Mouse (Mus musculus): ENCODE data around the gene Fmo5. TPM values are rescaled to one million over a fixed set of nuclear protein-coding genes. Genes with fewer than 3 reads are reported as not detected.

Gene Fmo5
- 3.0 and 3.2 TPM in 2 replicates for polyA plus RNA-seq (2015; fragmentation: Nextera tagmentation; extraction: Ambion mirVana)

DNA sequence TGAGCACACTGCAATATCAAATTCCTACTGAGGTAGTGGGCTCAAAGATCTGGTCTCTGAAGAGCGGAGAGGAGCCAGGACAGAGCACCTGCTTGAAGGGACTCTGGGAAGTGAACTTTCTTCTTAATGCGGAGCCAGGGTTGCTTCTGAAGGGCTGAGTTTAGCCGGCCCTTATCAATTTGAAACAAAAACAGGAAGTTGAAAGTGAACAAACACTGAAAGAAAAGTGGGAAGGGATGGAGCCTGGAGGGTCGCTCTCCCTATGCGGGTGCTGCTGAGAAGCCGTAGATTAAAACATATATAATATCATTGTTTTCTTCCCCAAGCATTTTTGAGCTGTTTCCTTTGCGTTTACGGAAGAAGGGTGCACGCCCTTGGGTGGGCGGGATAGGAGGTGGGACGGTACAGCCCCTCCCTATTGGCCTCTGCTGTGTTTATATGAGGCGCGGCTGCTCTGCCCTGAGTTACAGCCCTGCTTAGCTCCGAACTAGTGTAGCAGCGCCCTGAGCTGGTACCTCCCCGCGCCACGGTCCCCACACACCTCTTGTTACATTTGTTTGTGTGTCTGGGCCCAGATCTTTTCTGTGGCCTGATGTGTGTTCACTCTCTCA is at the start of gene Fmo5:
Fmo5 (plus strand) TSS at position 414 of the 611 bp plus-strand sequence.
- Histone ChIP-seq H3K9me3 (no peaks in the 10 kb centered on the region), H3K4me2 (peak within 1 kb of the TSS; percentile 69), H3K9ac (peak within 1 kb of the TSS; percentile 2), H3K36me3 (no peaks in the 10 kb centered on the region), H3K4me3 (peak within 1 kb of the TSS; percentile 42), H3K27ac (no peak within 1 kb of the TSS), H3K27me3 (no peaks in the 10 kb centered on the region), H3K4me1 (peaks cover 5% of the 10 kb centered on the region; the same call in 1 of the 2 replicates)
- ATAC-seq (ENCODE audit: borderline replicate concordance, extremely low read depth, low FRiP score, low TSS enrichment) = peak; percentile 96
- WGBS = 1% methylated on average over 18 of the region's 18 CpGs

DNA sequence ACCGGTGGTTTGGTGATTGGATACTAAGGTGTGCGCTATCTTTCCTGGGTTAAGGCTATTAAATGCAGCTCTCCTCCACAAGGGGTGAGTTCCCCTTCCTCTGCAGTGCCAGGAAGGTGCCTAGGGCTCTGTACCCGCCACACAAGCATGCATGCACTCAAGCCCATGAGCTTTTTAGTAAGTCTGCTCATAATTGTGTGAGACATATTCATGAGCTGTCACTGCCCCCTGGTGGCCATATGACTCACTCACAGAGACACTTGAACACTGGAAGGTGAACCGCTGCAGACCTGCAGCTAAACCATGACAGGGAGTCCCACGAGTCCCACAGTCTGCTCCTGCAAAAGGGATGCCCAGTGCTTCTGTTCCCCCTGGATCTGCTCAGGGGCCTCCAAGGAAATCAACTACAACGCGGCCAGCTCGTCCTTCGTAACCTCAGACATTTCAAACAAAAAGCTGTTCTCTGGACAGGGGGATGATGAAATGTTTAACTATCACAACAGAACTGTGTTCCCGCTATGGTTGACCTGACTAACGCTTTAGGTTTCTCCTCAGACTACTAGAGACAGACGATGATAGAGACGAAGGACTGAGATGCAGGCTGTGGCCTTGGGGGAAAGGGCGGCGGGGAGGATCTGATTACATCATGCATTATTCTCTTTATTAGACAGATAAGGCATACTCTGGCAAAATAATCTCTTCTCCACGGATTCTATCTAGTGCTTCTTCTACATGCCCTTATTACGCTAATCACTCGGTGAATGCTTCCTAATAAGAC is 43.0 kb upstream of the Fmo5 start:
- Histone ChIP-seq H3K9ac (no peak overlapping the region), H3K27ac (no peak overlapping the region), H3K4me2 (no peak overlapping the region), H3K9me3 (no peaks in the 10 kb centered on the region), H3K4me3 (no peak overlapping the region), H3K27me3 (no peaks in the 10 kb centered on the region), H3K36me3 (peaks cover 14% of the 10 kb centered on the region; the same call in 1 of the 2 replicates), H3K4me1 (no peaks in the 10 kb centered on the region)
- 54% methylated on average over 18 of the region's 18 CpGs for WGBS
- ATAC-seq (ENCODE audit: borderline replicate concordance, extremely low read depth, low FRiP score, low TSS enrichment) = peak; percentile 49; the same call in 1 of the 2 replicates

DNA sequence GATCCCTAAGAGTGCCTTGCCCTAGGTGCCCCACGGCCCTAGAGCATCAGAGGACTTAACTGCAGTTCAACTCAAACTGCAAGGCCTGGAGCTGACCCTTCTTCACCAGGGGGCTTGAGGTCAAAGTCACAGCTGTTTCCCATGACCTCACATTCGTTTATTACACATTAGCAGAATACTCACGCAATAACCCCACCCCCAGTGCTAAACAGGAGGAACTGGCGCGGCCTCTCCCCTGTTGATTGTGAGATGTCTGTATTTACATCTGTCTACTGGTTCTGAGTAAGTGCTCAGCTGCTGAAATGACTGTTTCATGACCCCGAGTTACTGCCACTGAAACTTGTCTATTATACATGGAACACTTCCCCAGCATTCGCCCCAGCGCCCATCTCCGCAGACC is 40.9 kb upstream of the Fmo5 start:
- Histone ChIP-seq H3K27me3 (no peaks in the 10 kb centered on the region), H3K4me1 (no peaks in the 10 kb centered on the region), H3K9ac (no peak overlapping the region), H3K4me3 (no peak overlapping the region), H3K27ac (no peak overlapping the region), H3K4me2 (no peak overlapping the region), H3K36me3 (0 out of 2 replicates have a peak, but pooled peaks cover 2% of the 10 kb centered on the region), H3K9me3 (no peaks in the 10 kb centered on the region)
- ATAC-seq (ENCODE audit: borderline replicate concordance, extremely low read depth, low FRiP score, low TSS enrichment) = no peak
- 46% methylated on average over 9 of the region's 9 CpGs for WGBS

DNA sequence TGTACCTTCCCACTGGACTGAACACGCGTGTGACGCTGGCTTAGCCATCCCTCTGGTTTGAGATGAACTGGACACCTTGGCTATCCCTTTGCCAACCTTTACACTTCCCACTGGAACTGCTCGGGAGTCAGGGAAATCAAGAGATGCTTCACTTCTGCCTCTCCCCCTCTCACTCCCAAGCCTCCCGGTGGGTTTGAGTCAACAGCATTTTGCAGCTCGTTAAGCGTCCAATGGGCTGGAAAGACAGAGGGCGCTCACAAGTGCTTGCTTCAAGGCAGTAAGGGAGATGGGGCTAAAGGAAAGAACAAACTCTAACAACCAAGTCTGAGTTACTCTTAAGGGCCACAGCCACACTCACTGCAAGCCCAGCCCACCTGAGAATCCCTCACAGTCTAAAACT is 37.9 kb upstream of the Fmo5 start:
- Histone ChIP-seq H3K4me1 (0 out of 2 replicates have a peak, but pooled peaks cover 6% of the 10 kb centered on the region), H3K4me3 (no peak overlapping the region), H3K36me3 (no peaks in the 10 kb centered on the region), H3K9ac (no peak overlapping the region), H3K9me3 (no peaks in the 10 kb centered on the region), H3K27ac (no peak overlapping the region), H3K27me3 (no peaks in the 10 kb centered on the region), H3K4me2 (no peak overlapping the region)
- ATAC-seq (ENCODE audit: borderline replicate concordance, extremely low read depth, low FRiP score, low TSS enrichment) = no peak
- 63% methylated on average over 8 of the region's 8 CpGs for WGBS

DNA sequence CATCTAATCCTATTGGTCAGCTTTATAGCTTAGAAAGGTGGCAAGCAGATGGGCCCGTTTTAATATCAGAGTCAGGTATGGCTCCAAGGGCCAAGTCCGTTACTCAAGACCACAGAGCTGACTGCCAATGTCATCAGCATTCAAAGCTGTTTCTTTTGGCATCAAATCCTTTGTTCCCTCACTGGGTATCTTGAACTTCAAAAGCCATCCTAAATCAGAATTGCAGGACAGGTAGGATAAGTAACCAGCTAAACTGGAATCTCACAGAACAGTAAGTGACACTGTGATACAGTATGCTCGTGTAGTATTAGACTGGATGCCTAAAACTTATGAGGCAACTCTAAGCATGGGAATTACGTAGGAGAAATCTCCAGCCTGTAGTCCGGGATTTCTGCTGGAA is 35.5 kb upstream of the Fmo5 start:
- ATAC-seq (ENCODE audit: borderline replicate concordance, extremely low read depth, low FRiP score, low TSS enrichment) = no peak
- no peak overlapping the region for H3K27ac ChIP-seq
- H3K4me1 ChIP-seq = 0 out of 2 replicates have a peak, but pooled peaks cover 13% of the 10 kb centered on the region
- H3K4me2 ChIP-seq = no peak overlapping the region
- no peaks in the 10 kb centered on the region for H3K9me3 ChIP-seq
- H3K36me3 ChIP-seq = no peaks in the 10 kb centered on the region
- H3K4me3 ChIP-seq = no peak overlapping the region
- H3K9ac ChIP-seq = no peak overlapping the region
- H3K27me3 ChIP-seq = no peaks in the 10 kb centered on the region
- WGBS = 96% methylated on average over 5 of the region's 5 CpGs

DNA sequence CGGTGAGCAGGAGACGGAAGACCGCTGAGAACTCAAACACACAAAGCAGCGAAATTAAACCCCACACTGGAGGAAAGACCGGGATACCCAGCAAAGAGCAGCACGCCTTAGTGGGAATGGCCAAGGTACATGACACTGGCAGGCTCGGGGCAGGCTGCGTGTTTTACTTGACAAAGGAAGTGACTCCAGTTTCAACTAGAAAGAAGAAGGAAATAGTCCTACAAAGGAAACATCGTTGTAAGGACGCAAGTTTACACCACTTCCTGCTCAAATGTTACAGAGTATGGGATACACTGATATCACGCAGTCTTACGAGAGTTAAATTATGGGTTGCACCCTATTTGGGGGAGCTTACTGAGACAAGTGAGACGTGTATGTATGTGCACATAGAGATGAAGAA is 34.5 kb upstream of the Fmo5 start:
- H3K4me3 ChIP-seq = no peak overlapping the region
- H3K27me3 ChIP-seq = no peaks in the 10 kb centered on the region
- ATAC-seq (ENCODE audit: borderline replicate concordance, extremely low read depth, low FRiP score, low TSS enrichment) = no peak
- H3K36me3 ChIP-seq = no peaks in the 10 kb centered on the region
- no peaks in the 10 kb centered on the region for H3K9me3 ChIP-seq
- no peak overlapping the region for H3K4me2 ChIP-seq
- WGBS = 76% methylated on average over 13 of the region's 13 CpGs
- 0 out of 2 replicates have a peak, but pooled peaks cover 13% of the 10 kb centered on the region for H3K4me1 ChIP-seq
- no peak overlapping the region for H3K9ac ChIP-seq
- no peak overlapping the region for H3K27ac ChIP-seq

DNA sequence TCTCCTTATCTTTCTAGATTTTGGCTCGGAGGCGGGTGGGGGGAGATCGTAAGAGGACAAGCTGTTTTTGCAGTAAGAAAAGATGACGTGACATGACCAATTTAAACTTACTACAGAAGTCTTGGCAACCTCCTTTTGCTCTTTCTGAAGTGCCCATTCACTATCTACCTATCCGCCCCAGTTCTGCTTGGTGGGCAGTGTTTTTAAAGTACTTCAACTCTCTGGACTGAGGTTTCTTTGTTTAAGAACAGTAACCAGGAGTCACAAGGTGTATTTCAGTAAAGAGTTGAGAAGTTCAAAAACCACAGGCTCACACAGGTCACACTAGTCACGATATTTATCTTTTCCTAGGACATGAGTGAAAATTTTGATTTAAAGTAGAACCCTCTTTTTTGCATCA is 33.5 kb upstream of the Fmo5 start:
- peak overlapping the region; percentile 56 for H3K27ac ChIP-seq
- no peaks in the 10 kb centered on the region for H3K36me3 ChIP-seq
- peak; percentile 42; the same call in 1 of the 2 replicates for ATAC-seq (ENCODE audit: borderline replicate concordance, extremely low read depth, low FRiP score, low TSS enrichment)
- H3K27me3 ChIP-seq = no peaks in the 10 kb centered on the region
- WGBS = 50% methylated on average over 6 of the region's 6 CpGs
- no peaks in the 10 kb centered on the region for H3K9me3 ChIP-seq
- H3K9ac ChIP-seq = no peak overlapping the region
- 0 out of 2 replicates have a peak, but pooled peaks cover 13% of the 10 kb centered on the region for H3K4me1 ChIP-seq
- no peak overlapping the region for H3K4me3 ChIP-seq
- no peak overlapping the region for H3K4me2 ChIP-seq

DNA sequence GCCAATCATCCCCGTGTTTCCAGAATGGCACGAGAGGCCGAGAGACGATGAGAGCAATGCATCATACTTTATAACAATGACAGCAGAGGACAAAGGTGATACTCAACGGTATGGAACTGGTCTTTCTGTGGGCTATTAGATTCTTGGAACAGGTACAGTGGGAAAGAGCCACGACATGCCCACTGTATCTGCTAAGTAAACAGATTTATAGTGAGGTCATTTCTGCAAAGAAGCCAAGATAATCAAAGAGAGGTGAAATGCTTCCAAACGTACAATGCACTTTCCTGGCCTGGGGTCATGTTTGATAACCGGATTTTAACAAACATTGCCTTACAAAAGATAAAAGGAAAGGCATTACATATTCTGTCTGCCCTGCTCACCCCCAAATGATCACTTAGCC is 31.8 kb upstream of the Fmo5 start:
- H3K27me3 ChIP-seq = no peaks in the 10 kb centered on the region
- 0 out of 2 replicates have a peak, but pooled peaks cover 13% of the 10 kb centered on the region for H3K4me1 ChIP-seq
- no peaks in the 10 kb centered on the region for H3K9me3 ChIP-seq
- H3K9ac ChIP-seq = no peak overlapping the region
- no peak overlapping the region for H3K27ac ChIP-seq
- H3K36me3 ChIP-seq = 0 out of 2 replicates have a peak, but pooled peaks cover 4% of the 10 kb centered on the region
- whole genome bisulfite sequencing = 45% methylated on average over 8 of the region's 8 CpGs
- ATAC-seq (ENCODE audit: borderline replicate concordance, extremely low read depth, low FRiP score, low TSS enrichment) = no peak
- H3K4me3 ChIP-seq = no peak overlapping the region
- no peak overlapping the region for H3K4me2 ChIP-seq

DNA sequence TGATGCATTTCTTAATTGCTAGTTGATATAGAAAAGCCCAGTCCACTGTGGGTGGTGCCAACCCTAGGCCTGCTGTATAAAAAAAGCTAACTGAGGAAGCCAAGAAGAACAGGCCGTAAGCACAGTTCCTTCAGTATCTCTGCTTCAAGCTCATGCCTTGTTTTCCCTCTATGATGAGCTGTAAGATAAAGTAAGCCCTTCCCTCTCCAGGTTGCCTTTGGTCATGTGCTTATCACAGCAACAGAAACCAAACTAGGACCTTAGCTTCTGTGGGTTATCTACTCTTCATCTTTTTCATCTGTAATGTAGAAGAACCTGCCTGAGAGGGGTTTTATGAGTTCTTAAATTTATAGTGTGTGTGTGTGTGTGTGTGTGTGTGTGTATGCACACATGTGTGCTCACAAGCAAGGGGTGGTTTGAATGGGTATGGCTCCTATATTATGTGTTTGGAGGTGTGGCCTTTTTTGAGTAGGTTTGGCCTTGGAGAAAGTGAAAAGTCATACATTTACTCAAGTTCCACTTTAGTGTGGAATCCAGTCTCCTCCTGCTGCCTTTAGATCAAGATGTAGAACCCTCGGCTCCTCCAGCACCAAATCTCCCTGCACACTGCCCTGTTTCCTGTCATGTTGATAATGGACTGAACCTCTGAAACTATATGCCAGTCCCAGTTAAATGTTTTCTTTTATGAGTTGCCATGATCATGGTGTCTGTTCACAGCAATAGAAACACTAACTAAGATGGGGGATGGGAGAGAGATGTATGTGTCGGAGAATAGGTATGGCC is 28.4 kb upstream of the Fmo5 start:
- Histone ChIP-seq H3K9ac (no peak overlapping the region), H3K36me3 (0 out of 2 replicates have a peak, but pooled peaks cover 4% of the 10 kb centered on the region), H3K4me1 (0 out of 2 replicates have a peak, but pooled peaks cover 10% of the 10 kb centered on the region), H3K9me3 (no peaks in the 10 kb centered on the region), H3K27me3 (no peaks in the 10 kb centered on the region), H3K27ac (no peak overlapping the region), H3K4me3 (no peak overlapping the region), H3K4me2 (no peak overlapping the region)
- no peak for ATAC-seq (ENCODE audit: borderline replicate concordance, extremely low read depth, low FRiP score, low TSS enrichment)
- 83% methylated on average over 3 of the region's 3 CpGs for WGBS

DNA sequence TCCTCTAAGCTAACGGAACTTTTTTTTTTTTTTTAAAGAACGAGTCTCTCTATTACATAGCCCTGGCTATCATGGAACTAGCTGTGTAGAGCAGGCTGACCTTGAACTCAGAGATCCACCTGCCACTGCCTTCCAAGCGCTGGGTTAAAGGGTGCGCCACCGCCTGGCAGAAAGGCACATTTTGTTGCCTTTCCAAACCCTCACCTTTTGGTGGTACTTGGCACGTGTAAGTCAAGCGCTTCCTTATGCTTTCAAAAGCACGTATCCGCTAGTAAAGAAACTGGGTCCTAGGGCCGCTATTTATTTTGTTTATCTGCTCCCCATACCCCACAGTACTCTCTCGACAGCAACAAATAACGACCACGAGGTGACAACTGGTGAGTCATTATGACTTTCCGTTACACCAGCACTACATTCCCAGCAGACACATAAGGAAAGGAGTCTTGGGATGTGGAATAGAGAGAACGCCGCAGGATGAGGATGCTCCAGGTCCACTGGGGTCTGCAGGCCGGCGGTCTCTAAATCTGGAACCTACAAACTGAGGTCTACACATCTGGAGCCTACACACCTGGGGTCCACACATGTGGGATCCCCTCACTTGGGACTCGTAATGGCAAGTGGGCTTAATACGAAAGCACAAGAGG is 19.3 kb upstream of the Fmo5 start:
- H3K9ac ChIP-seq = peak overlapping the region; percentile 77

DNA sequence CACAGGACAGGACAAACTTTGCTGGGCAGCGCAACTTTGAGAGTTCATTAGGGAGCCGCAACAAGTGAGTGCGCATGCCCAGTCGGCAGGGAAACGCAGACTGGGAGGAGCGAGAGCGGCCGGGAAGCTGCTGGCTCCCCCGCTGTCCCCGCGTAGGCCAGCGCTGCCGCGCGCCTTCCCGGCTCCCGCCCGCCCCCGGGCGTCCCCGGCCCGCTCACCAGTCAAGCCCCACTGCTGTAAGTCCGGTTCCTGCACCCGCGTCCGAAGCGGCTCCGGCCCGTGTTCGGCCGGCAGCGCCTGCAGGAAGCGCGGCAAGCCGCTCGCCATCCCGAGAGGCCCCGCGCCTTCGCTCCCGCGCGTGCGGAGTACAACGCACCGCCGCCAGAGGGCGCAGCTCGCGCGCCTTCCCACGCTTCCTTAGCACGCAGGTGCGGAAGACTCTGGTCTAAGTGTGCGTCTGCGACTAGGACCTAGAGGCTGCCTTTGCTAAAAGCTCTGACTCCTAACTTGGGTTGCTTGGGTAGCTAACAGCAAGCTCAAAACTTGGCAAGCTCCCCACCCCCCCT is 18.7 kb upstream of the Fmo5 start, which contains the start of gene Chd1l:
Chd1l (minus strand) TSS at position 359 of the 566 bp plus-strand sequence.
- H3K9me3 ChIP-seq = no peaks in the 10 kb centered on the region
- H3K36me3 ChIP-seq = no peaks in the 10 kb centered on the region
- peaks cover 13% of the 10 kb centered on the region; the same call in 1 of the 2 replicates for H3K4me1 ChIP-seq
- WGBS = under 1% methylated on average over 56 of the region's 56 CpGs
- ATAC-seq (ENCODE audit: borderline replicate concordance, extremely low read depth, low FRiP score, low TSS enrichment) = peak; percentile 92
- H3K9ac ChIP-seq = peak within 1 kb of the TSS; percentile 77
- H3K27ac ChIP-seq = peak within 1 kb of the TSS; percentile 92
- peak within 1 kb of the TSS; percentile 68 for H3K4me3 ChIP-seq
- H3K4me2 ChIP-seq = peak within 1 kb of the TSS; percentile 75
- no peaks in the 10 kb centered on the region for H3K27me3 ChIP-seq

More for the DNA sequence above, 19.3 kb upstream of the Fmo5 start:
- Histone ChIP-seq H3K9me3 (no peaks in the 10 kb centered on the region), H3K4me1 (peaks cover 13% of the 10 kb centered on the region; the same call in 1 of the 2 replicates), H3K27ac (peak overlapping the region; percentile 92), H3K4me3 (peak overlapping the region; percentile 68), H3K36me3 (no peaks in the 10 kb centered on the region), H3K27me3 (no peaks in the 10 kb centered on the region), H3K4me2 (peak overlapping the region; percentile 75)
- no peak; the same call in none of the 2 replicates for ATAC-seq (ENCODE audit: borderline replicate concordance, extremely low read depth, low FRiP score, low TSS enrichment)
- 4% methylated on average over 20 of the region's 20 CpGs for WGBS

All from lung, embryonic 15.5 days (tissue).